Mouse (Mus musculus): Measurements from ENCODE around the gene Kcnd3.

DNA sequence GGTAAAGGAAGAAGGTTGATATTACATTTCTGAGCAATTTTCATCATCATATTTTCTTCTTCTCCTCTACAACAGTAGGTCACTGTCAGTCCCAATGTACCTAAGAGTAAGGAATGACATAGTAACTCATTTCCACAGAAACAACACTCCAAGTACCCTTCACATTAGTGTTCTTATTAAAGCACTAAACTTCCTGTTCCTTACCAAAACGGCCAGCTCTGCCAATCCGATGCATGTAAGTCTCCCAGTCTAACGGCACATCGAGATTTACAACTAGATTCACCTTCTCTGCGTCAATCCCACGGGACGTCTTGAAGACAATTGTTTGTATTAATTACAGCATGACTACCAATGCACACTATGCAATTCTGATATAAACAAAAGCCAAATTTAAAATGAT is 228.2 kb downstream of the Kcnd3 start:
- TF ChIP-seq CTCF (IDR thresholded peaks at IDR 0.05; ENCODE audit: low read depth) (no peak), EP300 (IDR thresholded peaks at IDR 0.05; ENCODE audit: low read depth) (no peak)

Data from liver, postnatal 0 days (tissue).